Mouse (Mus musculus) hindbrain, embryonic 16.5 days (tissue): ENCODE measurements around the gene Hdac9. TPM values are rescaled to one million over a fixed set of nuclear protein-coding genes. Genes with fewer than 3 reads are reported as not detected.
A peak's percentile ranks its signal among the peaks of the same experiment; 100 is the strongest.

Source experiments
- ATAC-seq: fragments of 200-750 bp; cut with Nextera tagmentation; 2 replicates; pipeline ENCODE4 v1.8.0; 2017; ENCODE audit warnings: moderate TSS enrichment, moderate library complexity
- H3K27ac ChIP-seq: fragments of 300-500 bp; sonication (generic); 2 replicates; pipeline ENCODE4 v1.5.1; 2014; ENCODE audit warnings: low read depth, mild to moderate bottlenecking, control low read depth, low read length, moderate library complexity
- H3K27me3 ChIP-seq: fragments of 300-500 bp; sonication (generic); replicated peaks from 2 replicates; pipeline ENCODE4 v1.6.1; 2014; ENCODE audit warnings: low read length; ENCODE audit not compliant: control insufficient read depth, insufficient read depth
- H3K36me3 ChIP-seq: fragments of 300-500 bp; sonication (generic); 2 replicates; pipeline ENCODE4 v1.6.1; 2014; ENCODE audit warnings: mild to moderate bottlenecking, low read length, moderate library complexity, mixed read lengths; ENCODE audit not compliant: control insufficient read depth, insufficient read depth
- H3K4me1 ChIP-seq: fragments of 300-500 bp; sonication (generic); 2 replicates; pipeline ENCODE4 v1.6.1; 2014; ENCODE audit warnings: low read depth, low read length; ENCODE audit not compliant: control insufficient read depth, insufficient read depth
- H3K4me2 ChIP-seq: fragments of 300-500 bp; sonication (generic); 2 replicates; pipeline ENCODE4 v1.6.1; 2014; ENCODE audit warnings: mild to moderate bottlenecking, low read length, control low read depth, moderate library complexity
- H3K4me3 ChIP-seq: fragments of 300-500 bp; sonication (generic); 2 replicates; pipeline ENCODE4 v1.5.1; 2014; ENCODE audit warnings: mild to moderate bottlenecking, low read length, control low read depth, moderate library complexity
- H3K9ac ChIP-seq: fragments of 300-500 bp; sonication (generic); 2 replicates; pipeline ENCODE4 v1.6.1; 2014; ENCODE audit warnings: low read depth, mild to moderate bottlenecking, control low read depth, low read length, moderate library complexity
- H3K9me3 ChIP-seq: fragments of 300-500 bp; sonication (generic); 2 replicates; pipeline ENCODE4 v1.6.1; 2014; ENCODE audit warnings: mild to moderate bottlenecking, low read length, moderate library complexity; ENCODE audit not compliant: control insufficient read depth
- WGBS: fragments of 180-500 bp; shearing (Covaris S2); extraction: QIAGEN DNeasy Blood & Tissue Kit; methylation state at CpG from one replicate; pipeline ENCODE4 v1.1.7; 2014; 5-methylcytosine and 5-hydroxymethylcytosine counted together
- polyA plus RNA-seq: library from polyadenylated mRNA; unstranded; fragments of >200 nt; fragmentation: Nextera tagmentation; extraction: Ambion mirVana; gene quantifications from 2 replicates; pipeline ENCODE4 v1.2.1, GENCODE M21; 2015

The Hdac9 gene
- polyA plus RNA-seq, result 10.1 and 10.4 TPM in 2 replicates

DNA sequence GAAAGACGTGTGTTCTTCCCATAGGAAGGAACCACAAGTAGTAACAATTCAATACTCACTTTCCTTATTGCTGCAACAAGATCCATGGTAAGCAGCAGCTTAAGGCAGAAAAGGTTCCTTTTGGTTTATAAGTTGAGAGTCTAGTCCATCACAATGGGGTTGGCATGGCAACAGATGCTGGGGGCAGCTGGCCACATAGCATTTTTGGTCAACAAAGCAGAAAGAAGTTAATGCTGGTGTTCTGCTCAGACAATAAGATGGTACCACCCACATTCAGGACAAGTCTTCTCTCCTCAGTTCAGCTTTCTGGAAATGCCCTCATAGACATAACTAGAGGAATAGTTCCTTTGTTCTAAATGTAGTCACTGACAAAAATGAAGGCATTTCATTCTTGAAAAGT, at the start of gene Hdac9:
TSS of gene Hdac9 (minus strand) at position 101 of the 400 bp plus-strand sequence.
- H3K9me3 ChIP-seq, result no peaks in the 10 kb centered on the region
- H3K4me3 ChIP-seq, result no peak within 1 kb of the TSS
- H3K36me3 ChIP-seq, result no peaks in the 10 kb centered on the region
- WGBS, result 39% methylated on average over 1 of the region's 1 CpGs
- H3K4me2 ChIP-seq, result no peak within 1 kb of the TSS
- no peaks in the 10 kb centered on the region for H3K27me3 ChIP-seq
- H3K9ac ChIP-seq, result no peak within 1 kb of the TSS
- ATAC-seq, result no peak
- no peaks in the 10 kb centered on the region for H3K4me1 ChIP-seq
- no peak within 1 kb of the TSS for H3K27ac ChIP-seq

DNA sequence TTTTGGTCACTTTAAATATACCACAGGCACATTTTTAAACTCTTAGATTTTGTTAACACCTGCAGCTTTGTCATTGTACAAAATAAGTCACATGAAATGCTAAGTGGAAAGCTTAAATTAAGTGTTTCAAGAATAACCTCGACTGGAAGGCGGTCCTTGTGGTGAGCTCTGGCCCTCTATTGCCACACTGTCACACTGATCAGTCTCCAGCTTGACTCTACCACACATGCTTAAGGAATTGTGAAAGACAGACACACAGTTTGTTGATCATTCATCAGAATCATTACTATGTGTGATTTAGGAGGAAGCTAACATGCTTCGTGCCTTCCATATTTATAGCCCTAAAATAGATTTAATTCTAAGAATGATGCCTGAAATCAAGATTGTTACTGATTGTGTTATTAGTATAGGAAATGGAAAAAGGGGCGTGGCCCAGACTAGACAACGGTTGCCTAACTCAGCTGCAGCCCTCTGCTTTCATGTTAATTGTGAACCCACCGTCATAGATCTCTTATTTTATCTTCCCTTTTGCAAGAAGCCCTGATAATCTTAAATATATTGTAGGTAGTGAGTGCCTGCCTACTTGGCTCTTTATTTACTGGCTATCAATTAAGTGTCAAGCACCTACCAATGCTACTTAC, 32.3 kb upstream of the Hdac9 start:
- WGBS, result 83% methylated on average over 6 of the region's 6 CpGs
- Histone ChIP-seq H3K27ac (no peak overlapping the region), H3K4me2 (no peak overlapping the region), H3K9me3 (no peaks in the 10 kb centered on the region), H3K9ac (no peak overlapping the region), H3K4me1 (no peaks in the 10 kb centered on the region), H3K4me3 (no peak overlapping the region), H3K36me3 (no peaks in the 10 kb centered on the region), H3K27me3 (no peaks in the 10 kb centered on the region)
- ATAC-seq, result no peak

DNA sequence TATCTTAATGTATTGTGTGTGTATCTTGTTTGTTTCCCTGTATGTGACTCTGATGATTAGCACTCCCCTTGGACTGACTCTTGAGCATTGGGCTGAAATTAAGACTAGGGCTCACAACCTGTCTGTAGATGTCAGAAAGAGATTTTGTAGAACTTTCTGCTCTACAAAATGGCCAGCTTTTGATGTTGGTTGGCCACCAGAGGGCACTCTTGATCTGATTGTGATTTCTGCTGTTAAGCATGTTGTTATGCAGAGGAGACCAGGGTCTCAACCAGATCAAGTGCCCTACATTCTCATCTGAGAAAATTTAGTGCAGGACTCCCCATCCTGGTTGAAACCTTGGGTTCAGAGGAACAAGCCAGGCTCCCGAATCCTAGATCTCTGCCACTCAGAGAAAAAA, 21.0 kb upstream of the Hdac9 start:
- 100% methylated on average over 1 of the region's 1 CpGs for WGBS
- no peak overlapping the region for H3K27ac ChIP-seq
- no peak for ATAC-seq

DNA sequence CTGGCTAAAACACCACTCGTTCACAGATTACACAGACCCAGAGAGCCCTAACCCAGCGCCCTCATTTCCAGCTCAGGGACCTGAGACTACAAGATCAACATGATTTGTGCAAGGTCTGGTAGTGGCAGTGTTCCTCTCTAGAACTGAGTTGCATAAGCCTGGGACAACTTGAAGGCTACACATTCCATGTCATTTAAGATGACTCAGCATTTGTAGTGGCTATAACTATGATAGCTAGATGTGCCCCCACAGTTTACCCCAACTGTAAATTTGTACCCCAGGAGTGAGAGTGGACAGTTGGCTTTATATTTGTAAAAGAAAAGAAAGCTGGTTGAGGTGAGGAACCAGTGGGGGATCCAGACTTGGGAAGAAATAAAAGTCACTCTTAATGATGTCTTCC, 8.9 kb downstream of the Hdac9 start:
- no peak overlapping the region for H3K9ac ChIP-seq
- no peak for ATAC-seq
- H3K4me3 ChIP-seq, result peak overlapping the region; percentile 49
- H3K27ac ChIP-seq, result no peak overlapping the region
- WGBS, result 66% methylated on average over 2 of the region's 2 CpGs
- peaks cover 5% of the 10 kb centered on the region for H3K4me1 ChIP-seq
- H3K36me3 ChIP-seq, result no peaks in the 10 kb centered on the region
- peak overlapping the region; percentile 68 for H3K4me2 ChIP-seq
- no peaks in the 10 kb centered on the region for H3K27me3 ChIP-seq
- no peaks in the 10 kb centered on the region for H3K9me3 ChIP-seq

More for the DNA sequence above, 21.0 kb upstream of the Hdac9 start:
- H3K4me3 ChIP-seq, result no peak overlapping the region
- no peaks in the 10 kb centered on the region for H3K9me3 ChIP-seq
- H3K4me1 ChIP-seq, result no peaks in the 10 kb centered on the region
- no peaks in the 10 kb centered on the region for H3K27me3 ChIP-seq
- no peak overlapping the region for H3K9ac ChIP-seq
- H3K36me3 ChIP-seq, result no peaks in the 10 kb centered on the region
- no peak overlapping the region for H3K4me2 ChIP-seq

DNA sequence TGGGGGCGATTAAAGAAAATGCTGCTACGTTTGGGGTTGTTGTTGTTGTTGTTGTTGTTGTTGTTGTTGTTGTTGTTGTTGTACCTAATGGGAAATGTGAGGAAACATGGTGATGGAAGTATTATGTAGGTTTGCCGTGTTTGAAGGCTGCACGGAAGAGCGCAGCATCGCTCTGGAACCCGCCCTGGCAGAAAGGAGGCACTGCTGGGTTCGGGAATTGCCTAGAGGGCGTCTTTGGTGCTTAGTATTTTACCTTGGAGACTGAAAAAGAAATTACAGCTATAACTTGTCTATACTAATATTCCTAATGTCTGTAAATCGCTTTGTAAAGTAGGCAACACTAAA, 9.4 kb downstream of the Hdac9 start:
- Histone ChIP-seq H3K27ac (peak overlapping the region; percentile 81), H3K9ac (peak overlapping the region; percentile 82), H3K4me1 (peaks cover 5% of the 10 kb centered on the region), H3K4me3 (peak overlapping the region; percentile 49), H3K27me3 (no peaks in the 10 kb centered on the region), H3K9me3 (no peaks in the 10 kb centered on the region), H3K4me2 (peak overlapping the region; percentile 68), H3K36me3 (no peaks in the 10 kb centered on the region)
- under 1% methylated on average over 10 of the region's 10 CpGs for WGBS
- ATAC-seq, result peak; percentile 78

DNA sequence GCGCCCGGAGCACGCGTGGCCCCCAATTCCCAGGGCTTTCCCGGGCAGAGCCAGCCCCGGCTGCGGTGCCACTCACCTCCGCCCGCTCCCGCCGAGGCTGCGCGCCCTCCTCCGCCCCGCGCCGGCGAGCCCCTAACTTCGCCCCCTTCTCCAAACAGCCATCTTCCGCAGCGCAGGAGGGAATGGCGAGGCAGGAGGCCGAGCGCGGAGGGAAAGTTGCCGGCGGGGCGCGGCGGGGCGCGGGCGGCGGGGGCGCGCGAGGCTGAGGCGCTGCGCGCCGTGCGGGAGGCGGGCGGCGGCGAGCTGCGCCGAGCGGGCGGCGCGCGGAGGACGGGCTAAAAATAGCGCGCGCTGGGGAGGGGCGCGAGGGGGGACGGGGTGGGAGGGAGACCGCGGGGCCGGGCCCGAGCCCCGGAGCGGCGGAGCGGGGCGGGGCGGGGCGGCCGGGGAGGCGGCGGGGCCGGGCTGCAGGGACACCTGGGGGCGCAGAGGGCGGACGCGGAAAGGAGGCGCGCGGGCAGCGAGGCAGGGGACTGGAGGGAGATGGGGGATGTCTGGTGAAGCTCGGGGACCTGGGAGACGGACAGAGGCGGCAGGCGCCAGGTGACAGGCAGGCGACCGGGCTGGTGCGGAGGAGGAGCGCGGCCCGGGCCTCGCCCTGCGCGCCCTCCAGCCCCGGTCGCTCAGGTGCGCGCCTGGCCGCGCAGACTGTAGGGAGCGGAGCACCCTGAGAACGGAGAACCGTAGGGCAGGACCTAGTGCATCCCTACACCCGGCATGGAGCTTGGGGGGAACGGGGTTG, 10.0 kb downstream of the Hdac9 start:
- WGBS, result under 1% methylated on average over 66 of the region's 107 CpGs
- peak overlapping the region; percentile 49 for H3K4me3 ChIP-seq
- peaks cover 5% of the 10 kb centered on the region for H3K4me1 ChIP-seq
- no peaks in the 10 kb centered on the region for H3K27me3 ChIP-seq
- peak; percentile 94 for ATAC-seq
- peak overlapping the region; percentile 68 for H3K4me2 ChIP-seq
- peak overlapping the region; percentile 81 for H3K27ac ChIP-seq
- no peaks in the 10 kb centered on the region for H3K9me3 ChIP-seq
- H3K36me3 ChIP-seq, result no peaks in the 10 kb centered on the region
- H3K9ac ChIP-seq, result peak overlapping the region; percentile 82

DNA sequence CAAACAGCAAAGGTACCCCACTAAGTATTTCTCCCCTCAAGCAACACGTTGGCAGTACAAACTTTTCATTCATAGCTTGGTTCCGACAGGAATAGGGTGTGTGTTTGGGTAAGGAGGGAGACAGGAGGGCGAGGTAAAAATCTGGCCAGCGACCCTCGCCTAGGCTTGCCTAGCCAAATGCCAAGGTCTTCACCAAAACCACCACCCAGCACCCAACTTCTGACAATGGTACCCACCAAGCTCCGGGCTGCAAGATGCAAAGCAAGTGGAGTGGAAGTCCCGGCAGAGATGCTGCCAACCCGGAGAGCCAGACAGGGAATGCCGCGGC, 10.6 kb downstream of the Hdac9 start:
- peak; percentile 15 for ATAC-seq
- no peaks in the 10 kb centered on the region for H3K9me3 ChIP-seq
- H3K27ac ChIP-seq, result no peak overlapping the region; the same call in 1 of the 2 replicates
- H3K36me3 ChIP-seq, result no peaks in the 10 kb centered on the region
- peak overlapping the region; percentile 82 for H3K9ac ChIP-seq
- H3K4me2 ChIP-seq, result peak overlapping the region; percentile 68
- 0% methylated on average over 10 of the region's 10 CpGs for WGBS
- peaks cover 5% of the 10 kb centered on the region for H3K4me1 ChIP-seq
- no peaks in the 10 kb centered on the region for H3K27me3 ChIP-seq
- H3K4me3 ChIP-seq, result peak overlapping the region; percentile 49

DNA sequence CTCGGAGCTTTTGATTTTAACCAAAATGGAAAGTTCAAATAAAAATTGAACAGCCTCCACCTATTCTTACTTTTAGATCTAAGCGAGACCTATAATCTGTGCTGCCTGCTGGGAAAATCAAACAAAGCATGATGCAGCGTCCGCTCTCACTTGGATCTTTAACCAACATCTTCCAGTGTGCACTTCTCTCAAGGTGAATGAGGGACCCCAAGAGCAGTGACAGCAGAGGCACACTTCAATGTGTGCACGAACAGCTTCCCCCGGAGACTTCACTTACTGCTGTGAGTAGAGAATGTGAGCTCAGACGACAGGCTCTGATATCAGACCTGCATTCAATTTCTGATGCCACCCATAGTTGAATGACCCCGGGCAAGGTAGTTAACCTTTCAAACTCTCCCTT, 16.7 kb downstream of the Hdac9 start:
- Histone ChIP-seq H3K4me3 (no peak overlapping the region), H3K36me3 (no peaks in the 10 kb centered on the region), H3K9ac (no peak overlapping the region), H3K4me2 (no peak overlapping the region), H3K27me3 (no peaks in the 10 kb centered on the region), H3K9me3 (no peaks in the 10 kb centered on the region), H3K4me1 (no peaks in the 10 kb centered on the region), H3K27ac (no peak overlapping the region)
- 55% methylated on average over 8 of the region's 8 CpGs for WGBS
- no peak for ATAC-seq

DNA sequence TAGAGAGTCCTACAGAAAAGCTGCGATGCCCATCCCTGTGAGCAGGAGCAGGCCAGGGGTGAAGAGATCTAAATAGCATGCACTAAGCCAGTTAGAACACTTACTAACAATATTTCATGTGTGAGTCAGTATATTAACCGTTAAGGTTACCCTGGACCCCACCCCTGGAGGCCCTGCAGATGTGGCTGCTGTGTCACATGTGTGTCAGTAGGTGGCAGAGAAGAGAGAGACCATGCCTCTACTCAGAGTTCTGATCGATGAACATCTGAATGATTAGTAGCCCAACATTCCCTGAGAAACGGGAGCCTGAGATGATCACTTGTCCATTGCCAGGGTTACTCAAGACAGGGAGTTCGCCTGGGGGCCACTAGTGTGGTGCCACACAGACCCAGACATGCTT, 22.0 kb downstream of the Hdac9 start:
- H3K4me2 ChIP-seq, result no peak overlapping the region
- H3K36me3 ChIP-seq, result no peaks in the 10 kb centered on the region
- H3K4me1 ChIP-seq, result no peaks in the 10 kb centered on the region
- H3K9ac ChIP-seq, result no peak overlapping the region
- no peak overlapping the region for H3K4me3 ChIP-seq
- no peaks in the 10 kb centered on the region for H3K27me3 ChIP-seq
- ATAC-seq, result 0 out of 2 replicates have a peak, but pooled peaks have one; percentile 11
- H3K27ac ChIP-seq, result no peak overlapping the region
- 84% methylated on average over 5 of the region's 5 CpGs for WGBS
- H3K9me3 ChIP-seq, result no peaks in the 10 kb centered on the region
